Mouse (Mus musculus) embryonic facial prominence, embryonic 10.5 days (tissue): ENCODE results near the gene Olfr554. TPM values are rescaled to one million over a fixed set of nuclear protein-coding genes. Genes with fewer than 3 reads are reported as not detected.
A peak's percentile ranks its signal among the peaks of the same experiment; 100 is the strongest.

ENCODE experiments used
- DNase-seq: peaks from one replicate; pipeline ENCODE4 v3.0.0-alpha.2; 2017; ENCODE audit warnings: low spot score
- H3K27ac ChIP-seq: fragments of 300-500 bp; sonication (generic); replicated peaks from 2 replicates; pipeline ENCODE4 v1.5.1; 2016; ENCODE audit warnings: mild to moderate bottlenecking
- H3K27me3 ChIP-seq: fragments of 300-500 bp; sonication (generic); replicated peaks from 2 replicates; pipeline ENCODE4 v1.6.1; 2016; ENCODE audit warnings: low read depth, mild to moderate bottlenecking; ENCODE audit not compliant: poor library complexity, severe bottlenecking
- H3K36me3 ChIP-seq: fragments of 300-500 bp; sonication (generic); replicated peaks from 2 replicates; pipeline ENCODE4 v1.6.1; 2016; ENCODE audit warnings: mild to moderate bottlenecking, moderate library complexity
- H3K4me1 ChIP-seq: fragments of 300-500 bp; sonication (generic); 2 replicates; pipeline ENCODE4 v1.6.1; 2016
- H3K4me3 ChIP-seq: fragments of 300-500 bp; sonication (generic); 2 replicates; pipeline ENCODE4 v1.5.1; 2016; ENCODE audit warnings: mild to moderate bottlenecking, moderate library complexity
- H3K9me3 ChIP-seq: fragments of 300-500 bp; sonication (generic); 2 replicates; pipeline ENCODE4 v1.6.1; 2016; ENCODE audit warnings: mild to moderate bottlenecking
- WGBS: fragments of 180-500 bp; shearing (Covaris S2); methylation state at CpG from one replicate; pipeline ENCODE4 v1.1.7; 2016; 5-methylcytosine and 5-hydroxymethylcytosine counted together
- polyA plus RNA-seq: library from polyadenylated mRNA; unstranded; fragments of >200 nt; fragmentation: Nextera tagmentation; extraction: Ambion mirVana; gene quantifications from 2 replicates; pipeline ENCODE4 v1.2.1, GENCODE M21; 2016

Olfr554 gene
- polyA plus RNA-seq, 1 experiment from 2014 or later: not detected

DNA sequence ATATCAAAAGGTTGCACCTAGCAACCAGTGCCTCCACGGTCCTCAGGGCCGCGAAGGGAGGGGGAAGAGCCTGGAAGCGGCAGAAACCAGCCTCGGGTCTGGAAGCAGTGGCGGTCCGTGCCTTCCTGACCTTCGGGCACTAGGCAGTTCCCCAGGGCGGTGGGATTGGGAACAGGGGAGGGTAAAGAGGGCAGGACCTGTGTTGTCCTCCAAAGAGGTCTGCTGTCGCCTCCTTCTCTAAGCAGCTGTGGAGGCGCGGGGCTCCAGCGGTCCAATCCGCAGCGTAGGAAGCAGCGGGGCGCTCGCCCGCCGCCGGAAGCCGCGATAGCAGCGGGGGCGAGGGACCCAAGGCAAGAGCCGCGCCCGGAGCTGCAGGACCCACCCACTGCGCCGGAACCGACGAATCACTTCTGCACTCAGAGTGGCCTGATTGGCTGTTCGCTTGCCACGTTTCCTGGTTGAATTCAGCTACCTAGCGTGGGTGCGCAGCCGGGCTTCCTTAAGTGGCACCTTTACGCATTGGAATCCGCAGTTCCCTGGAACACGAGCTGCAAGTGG is 48.8 kb downstream of the Olfr554 start, which contains the start of gene Trim68:
TSS of gene Trim68 (minus strand) at position 384 of the 558 bp plus-strand sequence.
- Histone ChIP-seq H3K9me3 (no peaks in the 10 kb centered on the region), H3K27me3 (no peaks in the 10 kb centered on the region), H3K27ac (peak within 1 kb of the TSS; percentile 89), H3K4me3 (peak within 1 kb of the TSS; percentile 72), H3K36me3 (no peaks in the 10 kb centered on the region), H3K4me1 (peaks cover 8% of the 10 kb centered on the region)
- peak; percentile 95 for DNase-seq
- under 1% methylated on average over 40 of the region's 40 CpGs for WGBS

Other genes starting within 250 kb of the Olfr554 start
- gene Rrm1, start 196.7 kb upstream of the Olfr554 start, polyA plus RNA-seq: 267 and 280 TPM in 2 replicates
- 0.55 and 0.58 TPM in 2 replicates for gene Olfr543, start 156.8 kb upstream of the Olfr554 start, polyA plus RNA-seq
- gene Olfr544, start 150.1 kb upstream of the Olfr554 start, polyA plus RNA-seq: 0.10 and 0.13 TPM in 2 replicates
- gene Olfr545, start 138.9 kb upstream of the Olfr554 start, polyA plus RNA-seq: 0.05 and 0.24 TPM in 2 replicates
- gene Olfr547, start 103.7 kb upstream of the Olfr554 start, polyA plus RNA-seq: not detected in 2 replicates
- gene Olfr548-ps1, start 97.5 kb upstream of the Olfr554 start, polyA plus RNA-seq: not detected in 2 replicates
- gene Olfr549, start 88.6 kb upstream of the Olfr554 start, polyA plus RNA-seq: not detected in 2 replicates
- 0.24 and 0.54 TPM in 2 replicates for gene Trim21, start 72.9 kb upstream of the Olfr554 start, polyA plus RNA-seq
- gene Olfr550, start 67.0 kb upstream of the Olfr554 start, polyA plus RNA-seq: not detected in 2 replicates
- gene Olfr551, start 46.5 kb upstream of the Olfr554 start, polyA plus RNA-seq: not detected in 2 replicates
- not detected in 2 replicates for gene Olfr552, start 40.7 kb upstream of the Olfr554 start, polyA plus RNA-seq
- not detected in 2 replicates for gene Olfr553, start 20.2 kb upstream of the Olfr554 start, polyA plus RNA-seq
- gene Olfr555, start 20.4 kb downstream of the Olfr554 start, polyA plus RNA-seq: not detected in 2 replicates
- not detected in 2 replicates for gene Olfr556, start 26.5 kb downstream of the Olfr554 start, polyA plus RNA-seq
- 10.9 and 13.2 TPM in 2 replicates for gene Trim68, start 48.9 kb downstream of the Olfr554 start, polyA plus RNA-seq
- not detected in 2 replicates for gene Olfr557, start 57.5 kb downstream of the Olfr554 start, polyA plus RNA-seq
- 0.09 TPM in 1 of 2 replicates, not detected in the other for gene Olfr558, start 63.8 kb downstream of the Olfr554 start, polyA plus RNA-seq
- not detected in 2 replicates for gene Olfr33, start 80.6 kb downstream of the Olfr554 start, polyA plus RNA-seq
- gene Olfr559, start 89.1 kb downstream of the Olfr554 start, polyA plus RNA-seq: not detected in 2 replicates
- gene Olfr560, start 120.9 kb downstream of the Olfr554 start, polyA plus RNA-seq: not detected in 2 replicates
- gene Olfr78, start 121.0 kb downstream of the Olfr554 start, polyA plus RNA-seq: not detected in 2 replicates
- gene Olfr561, start 132.8 kb downstream of the Olfr554 start, polyA plus RNA-seq: not detected in 2 replicates
- not detected in 2 replicates for gene Olfr564, start 165.0 kb downstream of the Olfr554 start, polyA plus RNA-seq
- gene Olfr566, start 220.3 kb downstream of the Olfr554 start, polyA plus RNA-seq: not detected in 2 replicates
- gene Olfr568, start 238.7 kb downstream of the Olfr554 start, polyA plus RNA-seq: not detected in 2 replicates